Mouse (Mus musculus) 416B (cell line): ENCODE measurements at regions not wholly inside any gene's neighbourhood (a gene's known extent, or its start where the extent isn't known, plus 50 kb on each side); places are given as distances from the start of the nearest gene placed in this dataset.
"Not testable (repeated sequence)": the region's sequence is repeated elsewhere in the genome, so short reads cannot be mapped to it uniquely, and the experiment has no call there.

Experiments
- DNase-seq: peaks from one replicate; pipeline ENCODE4 v3.0.0; 2011; ENCODE audit warnings: low read depth

- DNase-seq = no peak
Observed at GRCm38 (mm10) chrX:103250961-103251360, 64.5 kb upstream of the Nap1l2 start.

DNA sequence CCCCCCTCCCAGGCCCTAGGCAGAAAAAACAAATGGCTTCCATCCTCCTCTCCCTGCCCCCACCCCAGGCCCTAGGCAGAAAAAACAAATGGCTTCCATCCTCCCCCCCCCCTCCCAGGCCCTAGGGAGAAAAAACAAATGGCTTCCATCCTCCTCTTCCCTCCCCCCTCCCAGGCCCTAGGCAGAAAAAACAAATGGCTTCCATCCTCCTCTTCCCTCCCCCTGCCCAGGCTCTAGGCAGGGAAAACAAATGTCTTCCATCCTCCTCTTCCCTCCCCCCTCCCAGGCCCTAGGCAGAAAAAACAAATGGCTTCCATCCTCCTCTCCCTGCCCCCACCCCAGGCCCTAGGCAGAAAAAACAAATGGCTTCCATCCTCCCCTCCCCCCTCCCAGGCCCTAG lies 65.0 kb upstream of the Nap1l2 start:
- not testable (repeated sequence) for DNase-seq

- not testable (repeated sequence) for DNase-seq
Observed at GRCm38 (mm10) chrX:103252056-103252850, 65.8 kb upstream of the Nap1l2 start.

- DNase-seq = no peak
Observed at GRCm38 (mm10) chrX:103252881-103253280, 66.4 kb upstream of the Nap1l2 start.

- no peak for DNase-seq
Observed at GRCm38 (mm10) chrX:103254867-103255266, 66.3 kb upstream of the Cdx4 start.

DNA sequence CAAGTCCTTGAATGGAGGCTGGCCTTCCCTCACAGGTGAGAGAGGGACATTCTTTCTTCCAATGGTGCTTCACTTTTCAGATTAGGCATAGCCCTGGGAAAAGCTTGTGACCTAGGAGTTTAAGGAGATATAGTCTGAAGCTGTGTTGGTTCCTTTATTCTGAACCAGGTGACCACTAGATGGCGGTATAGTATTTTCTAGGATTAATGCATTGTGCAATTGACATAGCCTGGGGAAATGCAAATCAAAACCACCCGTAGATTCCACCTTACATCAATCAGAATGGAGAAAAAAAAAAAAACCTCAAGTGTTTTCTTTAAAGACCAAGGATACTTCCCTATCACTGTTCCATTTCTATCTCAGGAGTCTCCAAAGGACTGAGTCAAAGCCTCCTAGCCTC lies 61.3 kb upstream of the Cdx4 start:
- peak; percentile 51 for DNase-seq
